Mouse (Mus musculus) telencephalon, adult 2 months (tissue): Measurements from ENCODE around the gene Cldn2.

ENCODE experiments used
- DNase-seq: peaks from one replicate; pipeline ENCODE4 v3.0.0-alpha.2; 2011; ENCODE audit warnings: low read depth, low spot score

The Cldn2 gene

DNA sequence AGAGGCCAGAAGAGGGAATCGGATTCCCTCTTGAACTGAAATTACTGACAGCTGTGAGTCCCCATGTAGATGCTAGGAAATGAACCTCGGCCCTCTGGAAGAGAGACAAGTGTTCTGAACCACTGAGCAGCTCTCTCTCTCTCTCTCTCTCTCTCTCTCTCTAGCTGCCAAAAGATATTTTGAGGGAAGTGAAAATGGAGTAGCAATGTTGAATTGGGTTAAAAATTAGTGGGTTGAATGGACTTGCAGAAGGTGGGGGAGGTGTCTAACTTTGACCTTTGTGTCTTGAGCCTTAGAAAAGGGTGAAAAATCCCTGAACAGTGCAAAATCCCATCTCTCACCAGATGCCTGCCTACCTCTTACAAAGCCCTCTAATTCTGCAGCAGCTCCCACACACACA, 6.8 kb downstream of the Cldn2 start:
- no peak for DNase-seq

DNA sequence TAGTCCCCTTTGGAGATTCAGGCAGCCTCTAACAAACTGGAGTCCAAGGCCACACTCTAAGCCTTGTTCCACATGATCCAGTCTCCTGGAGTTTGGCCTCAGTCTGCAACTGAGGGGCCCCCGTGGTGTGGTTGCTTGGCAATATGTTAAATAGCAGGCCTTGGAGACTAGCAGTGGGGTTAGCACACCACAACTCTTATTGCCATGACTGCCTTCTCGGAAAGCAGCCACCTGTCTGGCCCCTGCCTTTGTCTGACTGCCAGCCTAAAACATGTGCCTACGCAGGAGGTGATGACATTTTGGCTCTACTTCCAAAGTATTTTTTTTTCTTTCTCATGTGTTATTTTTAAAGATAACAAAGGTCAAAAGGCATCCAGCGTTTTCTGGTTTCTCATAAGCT, 7.5 kb downstream of the Cldn2 start:
- DNase-seq = no peak

DNA sequence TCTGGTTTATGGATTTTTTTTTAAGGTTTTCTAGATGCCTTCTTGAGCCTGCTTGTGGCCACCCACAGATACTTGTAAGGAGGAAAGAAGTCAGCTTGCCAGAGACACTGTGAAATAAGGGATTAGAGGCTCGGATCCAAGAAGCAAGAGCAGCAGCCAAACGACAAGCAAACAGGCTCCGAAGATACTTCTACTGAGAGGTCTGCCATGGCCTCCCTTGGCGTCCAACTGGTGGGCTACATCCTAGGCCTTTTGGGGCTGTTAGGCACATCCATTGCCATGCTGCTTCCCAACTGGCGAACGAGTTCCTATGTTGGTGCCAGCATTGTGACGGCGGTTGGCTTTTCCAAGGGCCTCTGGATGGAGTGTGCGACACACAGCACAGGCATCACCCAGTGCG, 7.9 kb downstream of the Cldn2 start:
- DNase-seq = no peak

DNA sequence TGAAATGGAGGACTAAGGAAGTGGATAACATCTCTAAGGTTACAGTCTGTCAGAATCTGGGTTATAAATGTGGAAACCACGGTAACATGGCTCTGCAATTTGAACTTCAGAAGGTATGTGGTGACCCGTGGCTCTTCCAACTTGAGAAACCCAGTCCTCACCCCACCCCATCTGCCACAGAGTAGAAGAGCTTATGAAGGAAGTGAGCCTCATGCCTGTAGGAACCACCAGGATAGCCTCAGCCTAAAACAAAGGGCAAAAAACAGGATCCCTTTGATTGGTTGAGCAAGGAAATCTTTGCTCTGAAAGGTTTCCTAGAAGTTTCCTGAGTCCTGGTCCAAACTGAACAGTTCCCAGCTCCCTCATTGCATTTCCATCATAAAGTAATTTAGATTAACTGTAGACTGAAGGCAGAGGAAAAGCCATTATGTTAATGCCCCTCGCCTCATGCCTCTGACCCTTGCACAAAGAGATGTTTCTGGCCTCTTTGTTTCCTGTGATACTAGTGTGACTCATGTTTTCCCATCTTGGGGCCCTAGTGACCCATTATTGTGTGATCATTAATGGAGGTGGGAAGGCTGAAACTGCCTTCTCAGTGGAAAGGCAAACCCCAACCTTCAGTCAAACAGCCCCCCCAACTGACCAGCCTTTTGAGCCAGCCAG, 12.1 kb downstream of the Cldn2 start:
- no peak for DNase-seq

DNA sequence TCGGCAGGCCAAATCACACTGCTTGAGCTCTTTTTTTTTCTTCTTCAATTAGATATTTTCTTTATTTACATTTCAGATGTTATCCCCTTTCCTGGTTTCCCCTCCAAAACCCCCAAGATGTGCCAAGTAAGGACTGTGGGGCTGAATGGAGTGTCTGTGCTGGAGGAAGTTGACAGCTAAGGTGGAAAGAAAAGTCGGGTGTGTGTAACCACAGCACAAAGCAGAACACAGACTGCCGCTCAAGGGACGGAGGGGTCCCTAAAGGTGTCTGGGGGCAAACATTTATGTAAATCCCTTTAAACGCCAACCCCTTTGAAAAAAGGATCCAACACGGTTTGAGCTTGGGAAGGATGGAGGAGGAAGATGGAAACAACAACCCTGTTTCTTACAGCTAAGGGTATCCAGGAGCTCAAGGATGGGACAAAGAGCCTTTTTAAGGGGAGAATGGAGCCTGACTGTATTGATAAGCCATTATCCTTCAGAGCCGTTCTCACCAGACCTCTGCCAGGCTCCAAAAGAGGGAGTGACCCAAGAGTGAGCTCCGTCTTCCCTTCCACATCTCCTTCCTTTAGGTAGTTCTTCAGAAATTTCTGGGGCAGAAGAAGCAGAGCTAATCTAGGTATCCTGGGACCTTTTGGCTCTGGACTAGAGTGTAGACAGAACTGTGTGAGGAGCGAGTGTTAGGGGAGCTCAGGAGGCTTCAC, 12.8 kb downstream of the Cldn2 start:
- DNase-seq = no peak

DNA sequence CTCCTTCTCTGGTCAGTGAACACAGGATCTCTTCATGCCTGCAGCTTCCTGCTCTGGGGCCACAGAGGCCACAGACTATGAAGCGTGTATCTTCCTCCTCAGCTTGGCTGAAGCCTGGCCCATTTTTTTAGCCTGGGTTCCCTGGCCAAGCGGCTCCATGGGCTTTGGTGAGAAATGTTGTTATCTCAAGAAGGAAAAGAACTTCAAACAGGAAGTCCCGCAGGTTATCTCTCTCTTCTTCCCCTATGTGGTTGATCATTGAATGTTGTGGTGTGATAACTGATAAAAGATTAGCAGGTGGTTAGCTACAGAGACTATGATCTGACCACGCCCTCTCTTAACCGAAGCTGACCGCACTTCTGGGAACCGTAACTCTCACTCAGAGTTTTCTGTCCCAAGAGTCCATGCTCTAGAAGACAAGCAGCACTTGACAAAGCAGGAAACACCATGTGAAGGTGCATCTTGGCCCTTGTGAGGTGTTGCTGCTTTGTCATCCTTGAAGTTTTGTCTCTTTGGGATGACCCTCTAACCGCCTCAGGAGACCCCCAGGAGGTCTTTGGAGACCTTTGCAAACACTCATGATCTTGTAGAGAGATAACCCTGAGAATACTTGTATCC, 13.5 kb downstream of the Cldn2 start:
- no peak for DNase-seq

DNA sequence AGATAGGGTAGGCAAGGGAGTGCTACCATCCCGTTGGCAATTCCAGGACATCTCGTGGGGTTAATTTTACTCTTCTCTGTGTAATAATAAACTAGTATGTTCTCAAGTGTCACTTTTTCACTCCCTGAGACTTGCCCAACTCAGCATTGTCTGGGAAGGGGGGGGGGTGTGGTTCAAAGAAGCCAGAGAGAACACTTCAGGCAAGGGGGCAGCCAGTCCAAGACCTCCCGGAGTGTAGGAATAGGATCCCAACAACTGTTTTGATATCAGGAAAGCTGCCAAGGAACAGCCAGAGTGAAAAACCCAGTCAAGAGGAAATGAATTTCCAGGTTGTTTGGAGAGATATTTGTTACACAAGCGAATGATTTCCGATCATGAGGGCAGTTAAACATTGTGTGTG, 14.6 kb downstream of the Cldn2 start:
- no peak for DNase-seq

DNA sequence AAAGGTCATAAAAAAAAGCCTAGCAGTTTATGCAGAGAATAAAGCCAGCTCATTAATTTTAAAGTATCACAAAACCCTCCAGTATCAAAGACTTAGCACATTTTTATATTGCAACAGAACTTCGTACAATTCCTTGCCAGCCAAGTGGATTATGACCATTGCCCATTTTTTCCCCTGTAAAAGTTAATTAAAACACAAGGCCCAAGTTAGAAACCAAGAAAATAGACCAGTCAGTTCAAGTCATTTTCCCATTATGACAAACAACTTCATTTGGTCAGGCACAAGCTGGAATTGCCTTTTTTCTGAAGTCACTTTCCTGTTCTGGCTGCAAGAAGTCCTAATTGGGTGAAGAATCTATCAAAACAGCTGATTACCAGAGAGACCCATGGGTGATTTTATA, 24.8 kb downstream of the Cldn2 start:
- no peak for DNase-seq

DNA sequence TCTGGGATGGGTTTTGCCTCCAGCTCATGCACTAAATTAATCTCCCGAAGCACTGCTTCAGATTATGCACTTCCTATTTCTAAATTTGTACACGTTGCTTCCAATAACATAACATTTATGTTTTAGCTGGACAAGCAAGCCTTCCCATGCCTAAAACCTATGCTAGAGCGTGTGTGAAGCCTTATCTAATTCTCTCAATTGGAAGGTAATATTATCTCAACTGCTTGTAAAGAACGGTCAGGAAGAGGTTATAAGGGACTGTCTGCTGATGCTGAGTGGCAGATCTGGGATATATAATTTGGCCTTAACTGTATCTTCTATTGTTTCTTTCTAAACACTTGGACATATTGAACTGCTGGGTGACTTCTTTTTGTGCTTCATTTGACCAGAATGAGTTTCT, 26.3 kb downstream of the Cldn2 start:
- DNase-seq = no peak

DNA sequence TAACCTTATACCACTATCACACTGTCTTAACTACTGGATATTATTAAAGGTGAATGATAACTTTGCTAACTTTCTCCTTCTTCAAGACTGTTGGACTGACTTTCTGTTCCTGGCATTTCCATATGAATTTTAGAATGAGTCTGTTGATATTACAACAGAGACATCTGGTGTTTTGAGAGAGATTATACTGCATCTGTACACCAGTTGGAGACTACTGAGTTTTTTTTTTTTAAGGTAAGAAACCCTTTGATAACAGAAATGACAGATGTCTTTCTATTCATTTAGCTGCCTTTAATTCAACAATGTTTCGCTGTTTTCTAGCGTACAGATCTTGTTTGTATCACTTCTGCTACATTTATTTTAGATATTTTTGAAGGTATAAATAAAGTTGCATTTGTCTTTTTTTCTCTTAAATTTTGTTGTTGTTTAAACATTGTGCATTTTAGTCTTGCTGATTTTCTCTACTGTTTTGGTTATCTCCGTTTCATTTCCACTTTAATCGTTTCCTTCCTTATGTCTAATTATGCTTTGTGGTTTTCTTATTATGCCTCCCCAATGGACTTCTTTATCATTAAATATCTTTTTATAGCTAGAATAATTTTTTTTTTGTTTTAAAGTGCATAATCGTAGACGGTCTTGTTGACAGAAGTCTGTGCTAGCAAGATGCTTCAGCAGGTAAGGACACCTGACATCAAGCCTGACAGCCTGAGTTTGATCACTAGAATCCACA, 27.9 kb downstream of the Cldn2 start:
- no peak for DNase-seq

DNA sequence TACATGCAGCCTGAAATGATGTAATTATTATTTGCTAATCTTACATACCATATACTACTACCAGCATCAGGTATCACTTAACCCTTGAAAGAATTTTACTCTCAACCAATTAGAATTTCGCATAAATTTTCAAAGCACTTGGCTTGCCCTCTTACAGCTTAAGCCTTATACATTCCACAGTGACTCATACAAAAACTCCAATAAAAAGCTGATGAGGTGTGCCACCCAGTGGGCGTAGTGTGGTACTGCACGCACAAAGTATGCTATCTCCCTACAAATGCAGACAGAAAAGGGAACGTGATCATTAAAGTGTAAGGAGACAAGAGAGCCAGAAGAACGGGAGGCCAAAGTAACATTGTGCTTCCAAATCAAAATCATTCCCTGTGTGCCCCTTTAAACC, 31.8 kb downstream of the Cldn2 start:
- no peak for DNase-seq

DNA sequence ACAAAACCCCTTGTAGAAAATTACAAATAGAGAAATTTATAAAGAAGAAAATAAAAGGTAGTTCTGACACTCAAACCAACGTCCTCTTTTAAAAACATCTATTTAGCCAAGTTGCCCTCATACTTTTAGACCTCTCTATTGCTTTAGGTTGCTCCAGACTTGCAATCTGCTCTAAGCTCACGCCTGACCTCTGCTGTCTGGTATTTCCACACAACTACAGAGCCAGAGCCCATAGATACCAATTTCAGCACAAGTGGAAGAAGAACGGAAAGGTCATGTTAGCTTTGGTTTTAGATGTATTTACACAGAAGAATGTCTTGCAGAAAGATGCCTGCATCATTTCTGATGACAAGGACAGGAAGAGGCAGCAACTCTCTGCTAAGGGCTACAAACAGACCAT, 38.4 kb downstream of the Cldn2 start:
- DNase-seq = no peak

DNA sequence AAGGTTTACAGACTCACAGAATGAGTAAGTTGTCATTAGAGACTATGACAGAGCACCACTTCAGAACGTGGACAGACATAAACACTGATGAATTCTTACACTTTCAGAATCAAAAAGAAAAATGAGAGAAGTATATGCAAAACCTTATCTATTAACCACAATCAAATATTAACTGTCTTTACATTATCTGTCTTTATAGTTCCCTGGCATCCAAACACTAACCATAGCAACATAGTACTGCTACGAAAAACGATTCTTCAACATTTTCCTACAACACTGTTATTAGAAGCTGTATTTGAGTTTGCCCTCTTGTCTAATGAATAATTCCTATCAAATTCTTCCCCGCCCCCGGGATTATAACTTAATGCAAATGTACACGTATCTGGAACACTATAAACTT, 40.5 kb downstream of the Cldn2 start:
- DNase-seq = no peak

DNA sequence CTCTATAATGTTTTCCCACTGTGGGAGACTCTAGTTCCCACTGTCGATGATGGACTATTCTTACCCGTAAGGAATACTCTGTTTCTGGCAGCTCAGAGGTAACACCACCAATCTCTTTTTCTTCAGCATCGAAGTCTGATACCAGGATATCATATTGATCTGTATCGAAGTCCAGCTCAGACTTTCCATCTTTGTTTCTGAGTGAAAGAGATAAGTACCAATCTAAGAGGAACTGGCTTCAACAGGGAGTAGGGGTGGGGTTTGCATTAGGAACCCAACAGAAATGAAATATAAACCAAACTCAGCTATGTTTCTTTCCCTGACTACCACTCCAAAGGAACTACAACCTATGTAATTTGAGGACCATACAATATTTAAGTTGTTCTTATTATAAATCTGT, 54.2 kb downstream of the Cldn2 start:
- no peak for DNase-seq

DNA sequence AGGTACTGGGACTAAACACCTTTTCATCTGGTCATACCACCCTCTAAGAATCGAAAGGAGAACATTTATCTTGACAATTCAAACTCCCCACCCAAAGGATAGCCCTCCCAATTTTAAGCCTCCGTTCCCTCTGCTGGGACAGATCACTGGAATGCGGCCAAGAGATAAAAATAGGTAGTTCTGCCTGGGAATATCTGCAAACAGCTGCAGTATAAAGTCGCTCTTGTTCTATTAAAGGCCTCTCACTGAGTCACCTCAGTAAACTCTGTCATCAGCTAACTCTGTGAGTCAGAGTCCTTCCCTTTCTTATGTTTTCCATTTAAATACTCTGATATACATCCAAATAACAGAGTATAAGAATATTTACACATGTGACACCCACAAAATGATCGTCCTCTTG, 58.8 kb downstream of the Cldn2 start:
- peak; percentile 12 for DNase-seq
